Mouse (Mus musculus) stomach, postnatal 0 days (tissue): Measurements from ENCODE around the gene Pepd.

Experiments
- CTCF ChIP-seq: IDR thresholded peaks from 2 replicates; pipeline ENCODE4 v1.5.1; 2016; ENCODE audit warnings: antibody characterized with exemption, low read depth, mild to moderate bottlenecking, moderate library complexity
- EP300 ChIP-seq: optimal IDR thresholded peaks from 2 replicates; pipeline ENCODE3; 2016; ENCODE audit warnings: antibody characterized with exemption

DNA sequence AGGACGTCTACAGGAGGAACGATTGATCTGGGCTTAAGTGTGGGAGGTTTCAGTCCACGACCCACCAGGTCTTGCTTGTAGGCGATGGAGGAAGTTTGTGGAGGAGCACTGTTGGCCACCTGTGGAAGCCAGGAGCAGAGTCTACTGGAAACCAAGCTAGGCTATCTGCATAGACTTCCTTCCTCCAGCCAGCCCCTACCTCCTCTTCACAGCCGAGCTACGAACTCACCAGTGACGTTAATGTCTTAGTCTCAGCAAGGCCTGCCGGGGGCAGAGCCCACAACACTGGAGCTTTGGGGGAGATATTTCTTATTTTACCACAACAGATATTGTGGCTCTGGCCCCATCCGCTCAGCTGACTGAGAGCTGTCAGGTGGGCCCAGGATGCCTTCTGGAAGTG lies 73.0 kb downstream of the Pepd start:
- TF ChIP-seq CTCF (no peak), EP300 (no peak)
